Mouse (Mus musculus) layer of hippocampus, adult 9-10 months (tissue): ENCODE results near the gene Pigu.
A peak's percentile ranks its signal among the peaks of the same experiment; 100 is the strongest.

Experiments used
- DNase-seq: peaks from one replicate; pipeline ENCODE4 v3.0.0; 2022; ENCODE audit warnings: low spot score

Pigu gene

GRCm38 (mm10) chr2:155367635-155368284 is 10.5 kb upstream of the Pigu start:
- no peak for DNase-seq

GRCm38 (mm10) chr2:155357686-155358399 is 613 bp upstream of the Pigu start:
- no peak for DNase-seq

- DNase-seq, result no peak
Observed at GRCm38 (mm10) chr2:155354402-155354801, 2.8 kb downstream of the Pigu start.

- no peak for DNase-seq
Observed at GRCm38 (mm10) chr2:155346670-155347069, 10.6 kb downstream of the Pigu start.

GRCm38 (mm10) chr2:155340166-155340565 is 17.1 kb downstream of the Pigu start:
- no peak for DNase-seq

GRCm38 (mm10) chr2:155336254-155336653 is 21.0 kb downstream of the Pigu start:
- DNase-seq, result no peak

- no peak for DNase-seq
Observed at GRCm38 (mm10) chr2:155335231-155335630, 22.0 kb downstream of the Pigu start.

GRCm38 (mm10) chr2:155333421-155333820 is 23.8 kb downstream of the Pigu start:
- DNase-seq, result no peak

- DNase-seq, result no peak
Observed at GRCm38 (mm10) chr2:155331351-155331750, 25.9 kb downstream of the Pigu start.

GRCm38 (mm10) chr2:155330811-155331210 is 26.4 kb downstream of the Pigu start:
- DNase-seq, result peak; percentile 35

GRCm38 (mm10) chr2:155329707-155330106 is 27.5 kb downstream of the Pigu start:
- DNase-seq, result no peak

- DNase-seq, result no peak
Observed at GRCm38 (mm10) chr2:155328906-155329305, 28.3 kb downstream of the Pigu start.

- no peak for DNase-seq
Observed at GRCm38 (mm10) chr2:155327906-155328305, 29.3 kb downstream of the Pigu start.

- no peak for DNase-seq
Observed at GRCm38 (mm10) chr2:155326001-155326400, 31.2 kb downstream of the Pigu start.

GRCm38 (mm10) chr2:155320596-155320995 is 36.6 kb downstream of the Pigu start:
- no peak for DNase-seq

GRCm38 (mm10) chr2:155318618-155319017 is 38.6 kb downstream of the Pigu start:
- DNase-seq, result no peak

- no peak for DNase-seq
Observed at GRCm38 (mm10) chr2:155313671-155314070, 43.6 kb downstream of the Pigu start.

GRCm38 (mm10) chr2:155308936-155309592 is 48.2 kb downstream of the Pigu start:
- DNase-seq, result no peak

- DNase-seq, result no peak
Observed at GRCm38 (mm10) chr2:155299563-155299962, 57.7 kb downstream of the Pigu start.

GRCm38 (mm10) chr2:155295453-155295852 is 61.8 kb downstream of the Pigu start:
- DNase-seq, result no peak

- DNase-seq, result no peak
Observed at GRCm38 (mm10) chr2:155293946-155294345, 63.3 kb downstream of the Pigu start.

- no peak for DNase-seq
Observed at GRCm38 (mm10) chr2:155293382-155293781, 63.8 kb downstream of the Pigu start.

- no peak for DNase-seq
Observed at GRCm38 (mm10) chr2:155290066-155290465, 67.2 kb downstream of the Pigu start.
